Mouse (Mus musculus): ENCODE measurements around the gene Slc16a5.
"Not testable (repeated sequence)": the region's sequence is repeated elsewhere in the genome, so short reads cannot be mapped to it uniquely, and the experiment has no call there.

Gene Slc16a5

DNA sequence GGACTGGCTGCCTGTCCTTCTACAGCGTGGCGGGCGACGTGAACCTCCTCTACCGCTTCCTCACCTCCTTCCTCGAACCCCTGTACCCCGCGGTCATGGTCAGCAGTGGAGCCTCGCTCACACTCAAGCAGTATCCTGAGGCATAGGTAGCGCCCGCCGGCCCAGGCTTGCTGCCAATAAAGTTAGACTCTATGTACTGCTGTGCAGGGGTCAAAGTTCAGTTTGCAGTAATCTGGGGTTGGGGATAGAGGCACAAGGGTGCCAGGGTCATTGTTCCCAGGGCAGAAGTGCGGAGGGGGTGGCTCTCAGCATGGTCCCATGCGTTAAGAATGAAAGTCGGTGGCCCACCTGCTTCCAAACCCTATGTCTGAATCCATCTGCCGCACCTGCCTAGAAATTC is 14.2 kb upstream of the Slc16a5 start:
- DNase-seq: no peak

DNA sequence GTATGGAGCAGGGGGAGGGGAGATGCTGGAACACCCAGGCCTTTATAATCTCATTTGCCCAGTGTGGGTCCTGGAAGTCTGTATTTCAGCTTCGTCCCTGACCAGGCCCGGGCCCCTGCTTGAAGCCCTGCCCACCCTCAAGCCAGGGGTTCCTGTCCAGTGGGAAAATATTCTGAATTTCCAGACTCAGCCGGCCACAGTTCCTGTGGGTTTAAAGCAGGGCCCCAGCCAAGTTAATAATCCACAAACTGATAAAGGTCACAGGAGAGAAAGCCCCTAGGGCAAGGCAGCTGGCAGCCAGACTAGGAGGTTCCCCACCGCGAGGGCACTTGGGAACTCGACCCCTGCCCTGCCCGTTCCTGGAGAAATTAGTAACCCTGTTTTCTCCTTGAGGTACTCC is 13.3 kb upstream of the Slc16a5 start:
- no peak for DNase-seq

DNA sequence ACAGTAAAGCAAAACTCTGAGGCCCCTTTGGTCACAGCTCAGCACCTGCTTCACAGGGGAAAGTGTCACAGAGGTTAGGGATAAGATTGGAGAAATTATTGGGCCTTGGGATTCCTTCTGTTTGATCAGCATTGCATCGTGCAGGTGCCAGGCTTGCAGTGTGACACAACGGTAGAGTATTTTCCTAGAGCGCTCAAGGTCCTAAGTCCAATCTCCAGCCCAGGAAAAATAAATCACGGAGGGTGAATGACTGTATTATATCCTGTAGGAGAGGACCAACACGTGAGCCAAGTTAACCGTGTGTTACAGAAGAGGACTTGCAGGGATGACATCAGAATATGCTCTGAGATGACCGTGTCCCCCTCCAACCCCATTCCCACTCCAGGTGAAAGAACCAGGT is 12.1 kb upstream of the Slc16a5 start:
- DNase-seq: no peak

DNA sequence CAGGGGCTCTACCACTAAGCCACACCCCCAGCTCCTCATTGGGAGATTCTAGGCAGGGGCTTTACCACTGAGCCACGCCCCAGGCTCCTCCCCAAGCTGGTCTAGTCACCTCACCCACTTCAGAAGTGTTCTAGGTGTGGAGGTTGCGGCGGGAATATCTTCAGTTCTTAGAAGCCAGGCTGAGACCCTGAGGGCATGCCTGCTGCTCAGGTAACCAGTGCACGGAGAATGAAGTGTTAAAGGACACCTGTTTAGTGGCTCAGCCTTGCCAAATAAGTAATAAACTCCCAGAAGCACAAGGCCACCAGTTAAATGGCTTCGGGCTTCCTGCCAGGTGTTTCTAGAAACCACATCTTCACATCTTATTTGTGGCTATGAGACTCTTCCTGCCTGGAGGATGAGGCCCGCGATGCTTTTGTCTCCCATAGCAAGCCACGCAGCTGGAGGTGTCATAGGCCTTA is 10.5 kb upstream of the Slc16a5 start:
- DNase-seq: no peak

DNA sequence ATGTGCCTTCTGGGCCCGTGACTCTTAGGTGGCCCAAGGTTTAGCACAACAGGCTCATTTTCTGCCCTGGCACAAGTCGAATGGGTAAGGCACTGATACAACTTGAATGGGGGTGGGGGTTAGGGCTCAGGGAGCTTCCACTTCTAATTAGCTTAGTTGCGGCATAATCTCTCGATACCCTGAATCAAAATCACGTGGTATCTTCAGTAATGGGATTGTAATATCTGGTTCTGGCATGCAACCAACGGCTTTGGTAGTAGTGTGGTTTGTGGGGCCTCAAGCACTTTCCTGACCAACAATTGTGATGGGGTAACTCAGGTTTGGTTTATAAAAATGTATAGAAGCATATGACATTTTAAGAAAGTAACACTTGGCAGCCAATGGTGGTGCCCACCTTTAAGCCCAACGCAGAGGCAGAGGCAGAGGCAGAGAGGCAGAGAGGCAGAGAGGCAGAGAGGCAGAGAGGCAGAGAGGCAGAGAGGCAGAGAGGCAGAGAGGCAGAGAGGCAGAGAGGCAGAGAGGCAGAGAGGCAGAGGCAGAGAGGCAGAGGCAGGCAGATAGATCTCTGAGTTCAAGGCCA is 9.9 kb upstream of the Slc16a5 start:
- DNase-seq: no peak

DNA sequence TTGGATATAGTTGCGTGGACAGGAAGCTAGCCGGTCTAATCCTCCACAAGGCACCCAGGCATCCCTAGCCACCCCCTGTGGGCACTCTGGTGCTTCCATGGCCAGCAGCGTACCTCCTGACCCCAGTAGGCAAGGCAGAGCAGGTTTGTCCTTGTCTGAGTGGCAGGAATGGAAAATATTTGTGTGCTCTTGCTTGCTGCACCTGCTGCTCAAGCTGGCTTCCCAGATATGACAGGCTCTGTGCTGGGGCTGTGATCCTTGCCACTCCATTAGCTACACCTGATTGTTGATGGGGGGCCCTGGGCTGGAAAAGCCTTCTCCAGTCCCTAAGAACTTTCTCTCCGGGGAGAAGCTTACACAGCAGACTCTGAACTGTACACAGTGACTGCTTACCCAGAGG is 9.0 kb upstream of the Slc16a5 start:
- no peak for DNase-seq

DNA sequence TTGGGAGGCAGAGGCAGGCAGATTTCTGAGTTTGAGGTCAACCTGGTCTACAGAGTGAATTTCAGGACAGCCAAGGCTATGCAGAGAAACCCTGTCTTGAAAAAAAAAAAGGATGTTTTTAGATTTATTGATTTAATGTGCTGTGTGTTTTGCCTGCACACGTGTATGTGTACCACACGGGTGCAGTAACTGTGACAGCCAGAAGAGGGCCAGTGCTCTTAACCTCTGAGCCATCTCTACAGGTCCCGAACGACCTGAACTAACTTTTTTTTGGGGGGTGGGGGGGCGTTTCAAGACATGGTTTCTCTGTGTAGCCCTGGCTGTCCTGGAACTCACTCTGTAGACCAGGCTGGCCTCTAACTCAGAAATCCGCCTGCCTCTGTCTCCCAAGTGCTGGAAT is 7.5 kb upstream of the Slc16a5 start:
- DNase-seq: not testable (repeated sequence)

DNA sequence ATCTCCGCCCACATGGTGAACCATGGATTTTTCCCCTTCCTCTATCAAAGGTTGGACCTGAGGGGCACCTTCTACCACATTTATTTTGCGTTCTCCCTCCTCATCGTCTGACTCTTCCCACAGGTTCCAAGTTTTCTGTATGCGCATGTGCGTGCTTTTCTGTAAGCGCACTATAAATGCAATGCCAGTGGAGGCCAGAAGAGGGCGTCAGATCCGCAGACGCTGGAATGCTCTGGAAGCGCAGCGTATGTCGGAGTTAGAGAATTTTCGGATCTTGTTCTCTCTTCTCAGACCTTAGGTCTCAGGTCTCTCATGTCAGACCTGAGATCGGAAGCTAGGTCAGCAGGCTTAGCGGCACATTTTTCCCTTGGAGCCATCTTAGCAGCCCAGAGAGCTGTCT is 6.7 kb upstream of the Slc16a5 start:
- DNase-seq: no peak

DNA sequence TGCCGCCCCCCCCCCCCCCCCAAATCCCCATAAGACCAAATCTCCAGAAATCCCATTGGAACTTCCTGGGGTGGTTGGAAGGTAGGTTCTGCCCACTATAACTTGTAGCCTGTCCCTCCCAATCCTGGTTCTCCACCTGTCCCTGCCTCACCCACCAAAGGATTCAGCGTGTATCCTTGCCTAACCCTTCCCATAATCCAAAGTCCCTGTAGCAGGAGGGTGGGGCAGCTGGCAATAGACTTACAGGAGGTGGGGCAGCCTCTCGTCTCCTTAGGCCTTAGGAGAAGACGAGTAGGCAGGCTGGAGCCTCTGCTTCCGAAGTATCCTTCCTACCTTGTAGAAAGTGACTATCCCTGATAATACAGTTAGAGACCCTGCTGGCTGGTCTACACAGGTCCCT is 6.1 kb upstream of the Slc16a5 start:
- no peak for DNase-seq

DNA sequence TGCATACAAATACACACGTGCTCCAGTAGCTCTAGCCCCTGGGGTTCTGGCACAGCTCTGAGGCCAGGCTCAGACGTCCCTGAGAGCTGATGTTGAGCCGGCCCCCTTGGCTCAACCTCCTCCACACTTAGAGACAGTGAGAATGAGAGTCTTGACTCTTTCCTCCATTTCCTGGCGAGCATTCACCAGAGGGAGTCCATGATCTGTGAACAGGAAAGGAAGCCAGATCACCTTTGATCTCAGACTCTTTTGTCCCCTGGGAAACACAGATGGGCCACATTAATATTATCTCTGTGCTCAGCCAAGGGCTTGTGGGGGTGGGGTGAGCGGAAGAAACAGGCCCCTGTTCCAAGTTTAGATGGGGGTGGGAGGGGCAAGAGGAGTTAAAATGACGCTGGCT is 4.9 kb upstream of the Slc16a5 start:
- DNase-seq: no peak

DNA sequence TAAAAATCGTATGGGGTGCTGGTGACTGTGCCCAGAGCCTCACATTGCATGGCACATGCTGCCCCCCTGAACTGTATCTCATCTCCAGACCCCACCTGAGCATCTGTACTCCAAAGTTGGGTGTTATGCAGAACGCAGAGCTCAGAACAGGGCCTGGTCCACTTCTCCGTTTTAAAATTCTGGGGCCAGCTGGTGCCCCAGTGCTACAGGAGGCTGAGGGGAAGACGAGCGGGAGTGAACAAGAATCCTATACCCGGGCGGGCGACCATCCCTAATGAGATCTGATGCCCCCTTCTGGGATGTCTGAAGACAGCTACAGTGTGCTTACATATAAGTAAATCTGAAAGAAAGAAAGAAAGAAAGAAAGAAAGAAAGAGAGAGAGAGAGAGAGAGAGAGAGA is 1.3 kb upstream of the Slc16a5 start:
- no peak for DNase-seq

DNA sequence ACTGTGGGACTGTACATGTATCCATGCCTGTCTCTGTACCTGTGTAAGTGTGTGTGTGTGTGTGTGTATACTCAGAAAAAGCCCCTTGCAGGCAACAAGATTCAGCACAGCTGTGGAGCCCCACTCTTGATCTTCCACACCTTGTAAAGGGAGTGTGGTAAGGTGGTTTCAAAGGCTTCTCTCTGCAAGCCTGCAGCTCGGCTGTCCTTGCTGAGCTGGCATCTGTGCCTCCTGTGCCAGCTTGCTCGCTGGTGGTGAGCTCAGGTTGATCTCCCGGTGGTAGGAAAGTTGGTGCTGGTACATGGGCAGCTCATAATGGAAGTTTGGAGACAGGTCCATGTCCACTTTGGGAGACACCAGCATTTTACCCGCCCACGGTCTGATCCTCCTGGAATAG is 430 bp upstream of the Slc16a5 start:
- DNase-seq: peak; percentile 13 to 30

DNA sequence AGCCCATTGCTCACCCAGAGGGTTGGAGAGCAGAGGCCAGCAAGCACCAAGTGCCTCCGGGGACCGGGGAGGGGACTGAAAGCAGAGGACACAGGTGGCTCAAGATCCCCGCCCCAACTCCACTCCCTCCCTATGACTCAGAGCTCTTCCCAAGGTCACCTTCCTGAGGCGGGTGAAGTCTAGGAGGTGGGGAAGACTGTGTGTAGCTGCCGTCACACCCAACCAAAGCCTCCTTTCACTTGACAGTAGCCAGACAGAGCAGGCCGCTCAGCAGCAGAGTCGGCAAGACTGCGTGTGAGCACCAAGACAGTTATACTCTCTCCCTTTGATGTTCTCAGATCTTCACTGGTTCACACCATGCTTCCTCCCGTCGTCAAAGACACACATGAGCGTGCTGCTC is 1.1 kb downstream of the Slc16a5 start:
- no peak for DNase-seq

DNA sequence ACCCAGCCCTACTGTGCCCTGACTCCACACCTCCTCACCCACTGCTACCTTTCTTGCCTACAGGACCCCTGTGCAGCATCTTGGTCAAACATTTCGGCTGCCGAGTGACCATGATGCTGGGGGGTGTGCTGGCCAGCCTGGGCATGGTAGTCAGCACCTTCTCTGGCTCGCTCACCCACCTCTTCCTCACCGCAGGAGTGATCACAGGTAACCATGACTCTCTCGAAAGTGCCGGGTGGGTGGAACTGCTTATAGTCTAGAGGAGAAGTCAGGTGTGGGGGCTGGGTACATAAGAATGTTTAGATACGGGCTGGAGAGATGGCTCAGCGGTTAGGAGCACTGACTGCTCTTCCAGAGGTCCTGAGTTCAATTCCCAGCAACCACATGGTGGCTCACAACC is 2.6 kb downstream of the Slc16a5 start:
- no peak for DNase-seq

DNA sequence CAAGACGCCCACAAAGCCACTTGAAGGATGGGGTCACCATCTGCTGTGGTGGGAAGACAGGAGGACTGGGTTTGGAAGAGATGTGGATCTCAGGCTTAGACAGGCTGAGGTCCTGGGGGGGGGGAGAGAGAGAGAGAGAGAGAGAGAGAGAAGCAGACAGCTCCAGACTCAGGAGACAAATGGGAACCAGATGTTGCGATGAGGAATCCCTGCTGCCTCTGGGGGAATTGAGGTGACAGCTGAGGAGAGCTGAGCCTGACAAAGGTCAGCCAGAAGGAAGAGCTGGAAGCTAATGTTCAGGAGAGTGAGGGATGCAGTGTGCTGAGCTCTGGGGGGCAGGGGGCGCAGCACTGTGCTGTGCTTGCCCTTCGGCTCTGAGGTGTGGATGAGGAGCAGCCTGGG is 4.9 kb downstream of the Slc16a5 start:
- no peak for DNase-seq

DNA sequence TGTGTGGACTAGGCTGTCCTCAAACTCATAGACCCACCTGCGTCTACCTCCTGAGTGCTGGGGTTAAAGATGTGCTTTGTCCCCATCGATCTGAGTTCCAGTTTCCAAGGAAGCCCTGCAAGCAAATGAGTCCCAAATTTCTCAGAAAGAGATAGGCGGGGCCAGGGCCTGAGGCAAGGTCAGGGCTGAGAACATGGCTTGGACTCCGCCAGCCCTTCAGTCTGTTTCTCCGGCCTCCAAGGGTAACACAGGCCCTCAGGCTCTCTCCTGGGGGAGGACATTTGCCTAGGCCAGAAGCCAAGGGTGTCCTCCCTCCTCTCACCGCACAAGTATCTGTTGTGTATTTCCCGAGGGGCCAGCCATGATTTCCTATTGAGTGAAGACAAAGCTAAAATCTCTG is 9.9 kb downstream of the Slc16a5 start:
- no peak for DNase-seq

DNA sequence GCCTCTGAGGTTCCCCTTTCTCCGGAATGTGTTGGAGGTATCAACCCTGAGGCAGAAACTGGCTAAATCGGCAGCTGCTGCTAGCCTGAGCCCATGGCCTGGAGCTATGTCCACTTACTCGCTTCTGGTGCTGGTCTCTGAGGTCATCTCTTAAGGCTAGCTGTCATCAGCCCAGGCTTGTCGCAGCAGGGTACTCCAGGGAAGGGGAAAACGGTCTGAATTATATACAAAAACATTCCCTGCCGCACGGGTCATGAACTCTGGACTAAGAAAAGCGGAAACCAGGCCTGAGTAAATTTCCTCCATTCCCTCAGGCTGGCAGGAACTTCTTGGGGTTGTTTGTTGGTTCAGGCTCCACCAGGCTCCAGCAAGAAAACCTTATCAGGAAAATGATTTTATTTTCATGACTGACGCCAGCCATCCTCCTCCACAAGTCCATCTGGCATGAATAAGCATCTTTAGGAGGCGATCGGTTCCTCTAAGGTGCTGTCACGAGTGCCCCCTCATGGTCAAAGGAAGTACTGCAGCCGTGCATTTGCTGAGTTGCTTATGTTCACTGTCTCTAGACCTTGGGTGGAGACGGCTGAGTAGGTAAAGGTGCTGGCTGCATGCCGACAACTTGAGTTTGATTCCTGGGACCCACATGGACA is 11.5 kb downstream of the Slc16a5 start:
- peak; percentile 98 to 99 for DNase-seq

DNA sequence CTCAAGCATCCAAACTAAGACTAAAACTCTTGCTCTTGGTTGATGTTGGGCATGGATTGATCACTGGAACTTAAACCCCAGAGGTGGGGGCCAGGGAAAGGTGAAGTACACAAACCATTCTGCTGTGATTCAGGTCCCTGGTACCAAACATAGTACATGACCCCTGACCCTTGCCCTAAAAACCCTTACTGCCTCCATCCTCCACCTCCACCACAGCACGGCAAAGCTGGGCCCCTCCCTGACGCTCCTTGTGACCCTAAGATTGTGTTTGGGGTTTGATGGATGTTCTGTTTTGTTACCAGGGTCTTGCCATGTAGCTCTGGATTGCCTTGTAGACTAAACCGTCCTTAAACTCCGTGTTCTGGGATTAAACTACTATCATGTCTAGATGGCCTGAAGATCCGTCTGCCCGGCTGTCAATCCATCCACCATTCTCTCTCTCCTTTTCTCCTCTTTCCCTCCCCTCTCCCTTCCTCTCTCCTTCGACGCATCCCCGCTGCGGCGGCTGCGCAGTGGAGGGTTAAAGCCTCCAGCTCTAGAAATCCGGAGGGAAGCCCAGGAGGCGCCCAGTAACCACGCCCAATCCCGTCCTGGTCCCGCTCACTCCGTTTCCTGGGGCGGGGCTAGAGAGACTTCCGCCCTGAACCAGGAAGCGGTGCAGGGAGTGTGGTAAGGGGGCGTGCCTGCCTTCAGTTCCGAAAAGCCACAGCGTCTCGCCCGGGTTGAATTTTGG is 12.9 kb downstream of the Slc16a5 start, which contains the start of gene Armc7:
Gene Armc7 (plus strand): TSS at position 643 of the 733 bp plus-strand sequence.
- peak; percentile 93 to 97 for DNase-seq

DNA sequence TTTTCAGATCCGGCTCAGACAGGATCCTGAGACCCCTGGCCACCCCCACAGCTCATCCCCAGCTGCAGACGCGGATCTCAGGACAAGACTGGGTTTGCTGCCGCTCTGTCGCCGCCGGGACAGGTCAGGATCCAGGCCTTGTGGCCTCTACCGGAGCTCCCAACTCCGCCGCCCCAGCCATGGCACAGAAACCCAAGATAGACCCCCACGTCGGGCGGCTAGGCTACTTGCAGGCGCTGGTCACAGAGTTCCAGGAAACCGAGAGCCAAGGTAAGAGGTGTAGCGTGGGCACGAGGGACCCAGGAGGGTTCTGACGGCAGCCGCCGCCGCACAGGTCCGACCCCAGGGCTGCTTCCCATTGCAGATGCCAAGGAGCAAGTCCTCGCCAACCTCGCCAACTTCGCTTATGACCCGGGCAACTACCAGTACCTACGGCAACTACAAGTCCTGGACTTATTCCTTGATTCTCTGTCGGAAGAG is 13.5 kb downstream of the Slc16a5 start:
- no peak for DNase-seq

DNA sequence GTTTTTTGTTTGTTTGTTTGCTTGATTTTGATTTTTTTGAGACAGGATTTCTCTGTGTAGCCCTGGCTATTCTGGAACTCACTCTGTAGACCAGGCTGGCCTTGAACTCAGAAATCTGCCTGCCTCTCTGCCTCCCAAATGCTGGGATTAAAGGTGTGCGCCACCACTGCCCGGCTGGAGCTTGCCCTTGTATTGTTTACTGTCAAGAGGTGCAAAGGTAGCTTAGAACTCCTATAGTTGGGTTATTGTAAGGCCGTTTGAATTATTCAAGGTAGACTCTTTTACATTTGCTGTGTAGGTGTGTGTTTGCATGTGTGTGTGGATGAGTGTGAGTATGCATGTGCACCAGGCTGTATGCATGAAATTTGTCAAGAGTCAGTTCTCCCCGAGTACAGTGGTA is 14.4 kb downstream of the Slc16a5 start:
- not testable (repeated sequence) for DNase-seq

DNA sequence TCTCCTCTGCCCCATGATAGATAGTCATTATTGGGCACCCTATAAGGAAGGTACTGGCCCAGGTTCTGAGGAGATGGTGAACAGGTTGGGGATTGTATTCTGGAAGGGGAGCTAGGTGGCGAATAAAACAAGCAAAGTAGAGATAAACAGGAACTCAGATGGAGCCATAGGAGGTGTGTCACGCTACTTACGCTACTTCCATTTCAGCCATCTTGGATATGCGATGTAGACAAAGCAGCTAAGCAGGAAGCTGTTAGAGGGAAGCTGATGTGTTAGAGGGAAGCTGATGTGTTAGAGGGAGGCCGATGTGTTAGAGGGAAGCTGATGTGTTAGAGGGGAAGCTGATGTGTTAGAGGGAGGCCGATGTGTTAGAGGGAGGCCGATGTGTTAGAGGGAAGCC is 15.1 kb downstream of the Slc16a5 start:
- not testable (repeated sequence) for DNase-seq

DNA sequence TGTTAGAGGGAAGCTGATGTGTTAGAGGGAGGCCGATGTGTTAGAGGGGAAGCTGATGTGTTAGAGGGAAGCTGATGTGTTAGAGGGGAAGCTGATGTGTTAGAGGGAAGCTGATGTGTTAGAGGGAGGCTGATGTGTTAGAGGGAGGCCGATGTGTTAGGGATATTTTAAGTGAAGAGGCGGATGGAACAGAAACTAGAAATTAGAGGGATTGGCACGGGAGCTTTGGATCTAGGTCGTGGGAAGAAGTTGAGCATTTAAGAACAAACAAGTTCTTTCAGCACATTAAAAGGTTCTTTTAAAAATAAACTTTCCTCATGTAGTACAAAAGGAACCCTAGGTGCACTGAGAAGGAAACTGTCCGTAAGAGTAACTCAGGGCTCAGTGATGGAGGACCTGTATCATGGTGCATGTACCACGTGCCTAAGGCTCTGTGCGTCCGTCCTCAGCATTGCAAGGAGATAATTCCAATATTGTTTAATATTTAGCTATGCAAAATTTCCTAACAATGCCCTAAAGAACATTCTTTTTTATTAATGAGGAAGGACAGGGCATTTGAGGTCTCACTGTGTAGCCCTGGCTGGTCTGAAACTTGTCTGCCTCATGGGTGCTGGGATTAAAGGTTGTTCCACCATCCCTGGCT is 16.1 kb downstream of the Slc16a5 start:
- no peak for DNase-seq

DNA sequence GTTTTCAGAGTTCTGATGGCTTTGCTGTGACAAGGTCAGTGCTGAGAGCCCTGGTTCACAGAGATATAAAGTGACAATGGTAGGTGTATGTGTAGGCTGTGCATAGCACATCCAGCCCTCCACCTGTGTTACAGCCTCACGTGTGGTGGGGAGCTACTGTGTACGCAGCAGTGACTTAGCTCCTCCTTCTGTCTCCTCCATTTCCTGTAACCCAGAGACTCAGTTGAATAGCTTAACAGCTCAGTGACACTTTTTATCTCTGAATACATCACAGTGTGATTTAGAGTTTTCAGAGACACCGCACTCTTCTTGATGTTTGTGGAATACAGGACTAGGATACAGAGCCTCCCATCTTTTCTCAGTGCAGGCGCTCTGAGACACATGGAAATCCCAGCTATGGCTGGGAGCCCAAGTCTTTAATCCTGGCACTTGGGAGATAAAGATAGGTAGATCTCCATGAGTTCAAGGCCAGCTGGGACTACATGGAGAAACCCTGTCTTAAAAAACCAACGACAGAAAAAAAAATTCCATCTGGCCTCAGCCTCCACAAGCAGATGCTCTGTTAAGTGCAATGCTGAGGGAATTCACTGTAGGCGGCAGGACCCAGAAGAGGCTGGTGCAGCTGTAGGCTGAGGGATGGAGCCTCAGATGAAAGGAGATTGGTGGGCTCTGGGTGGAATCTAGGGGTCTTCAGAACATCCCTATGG is 19.4 kb downstream of the Slc16a5 start:
- DNase-seq: no peak
